Mouse (Mus musculus) urinary bladder, postnatal 14 days (tissue): ENCODE data around the gene Baz2b.

Source experiments
- DNase-seq: peaks from one replicate; pipeline ENCODE4 v3.0.0; 2021; ENCODE audit warnings: low spot score

Baz2b gene

GRCm38 (mm10) chr2:60050667-60051460 lies 158.8 kb downstream of the Baz2b start:
- no peak for DNase-seq

GRCm38 (mm10) chr2:60049889-60050288 lies 159.8 kb downstream of the Baz2b start:
- no peak for DNase-seq

DNA sequence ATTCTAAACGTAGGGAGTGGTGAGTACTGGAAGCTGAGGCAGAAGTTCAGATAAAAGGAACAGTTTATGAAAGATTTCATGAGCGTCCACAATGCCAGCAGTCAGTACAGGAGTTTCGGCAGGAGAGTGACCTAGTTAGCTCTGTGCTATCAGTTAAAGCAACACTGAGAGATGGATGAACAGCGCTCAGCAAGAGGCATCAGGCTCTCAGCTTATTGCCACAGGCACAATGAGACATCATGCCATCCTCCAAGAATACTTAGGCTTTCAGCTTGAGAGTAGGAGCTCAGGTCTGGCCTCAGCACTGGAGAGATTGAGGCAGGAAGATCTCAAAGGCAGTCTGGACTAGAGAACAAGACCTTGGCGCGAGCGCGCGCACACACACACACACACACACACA lies 160.3 kb downstream of the Baz2b start:
- no peak for DNase-seq

- DNase-seq: no peak
These were observed 163.6 kb downstream of the Baz2b start for GRCm38 (mm10) chr2:60045995-60046394.

DNA sequence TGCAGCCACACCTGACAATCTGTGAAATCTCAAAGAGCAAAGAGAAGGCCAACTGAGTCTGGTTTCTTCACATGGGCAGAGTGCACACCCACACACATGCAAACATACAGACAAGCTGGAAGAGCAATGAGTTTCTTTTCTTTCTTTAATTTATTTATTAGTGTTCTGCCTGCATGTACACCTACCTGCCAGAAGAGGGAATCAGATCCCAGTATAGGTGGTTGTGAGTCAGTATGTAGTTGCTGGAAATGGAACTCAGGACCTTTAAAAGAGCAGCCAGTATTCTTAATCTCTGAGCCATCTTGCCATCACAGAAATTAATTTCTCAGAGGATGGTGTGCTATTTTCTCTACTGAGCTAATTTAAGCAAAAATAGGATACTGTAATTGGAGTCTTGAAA lies 164.7 kb downstream of the Baz2b start:
- no peak for DNase-seq

DNA sequence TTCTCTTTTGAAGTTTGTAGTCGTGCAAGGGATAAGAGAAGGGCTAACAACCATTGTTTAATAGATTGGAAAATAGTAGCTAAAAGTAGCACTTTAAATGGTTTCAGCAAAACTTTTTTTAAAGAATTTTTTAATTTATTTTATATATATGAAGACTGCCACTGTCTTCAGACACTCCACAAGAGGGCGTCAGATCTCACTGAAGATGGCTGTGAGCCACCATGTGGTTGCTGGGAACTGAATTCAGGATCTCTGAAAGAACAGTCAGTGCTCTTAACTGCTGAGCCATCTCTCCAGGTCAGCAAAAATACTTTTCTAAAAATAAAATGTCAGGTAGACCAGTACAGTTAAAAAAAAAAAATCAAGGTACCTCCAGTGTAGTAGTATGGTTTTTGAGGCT lies 165.1 kb downstream of the Baz2b start:
- DNase-seq: no peak

DNA sequence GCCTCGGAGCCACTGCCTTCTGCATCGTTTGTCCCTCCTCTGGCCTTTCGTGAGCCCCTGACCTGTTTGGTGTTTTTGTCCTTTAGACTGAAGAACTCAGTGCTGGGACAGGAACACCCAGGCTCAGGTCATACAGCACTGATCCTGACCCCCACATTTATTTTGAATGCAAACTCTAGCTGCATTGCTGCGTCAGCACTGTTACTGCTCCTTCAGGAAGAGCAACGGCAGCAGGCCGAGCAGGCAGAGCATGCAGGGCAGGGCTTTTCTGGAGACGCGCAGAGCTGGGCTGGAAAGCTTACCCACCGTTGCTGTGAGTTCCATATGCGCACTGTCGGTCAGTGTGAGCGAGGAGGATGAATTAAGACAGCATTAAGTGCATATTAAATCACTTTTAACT lies 166.9 kb downstream of the Baz2b start:
- DNase-seq: no peak

DNA sequence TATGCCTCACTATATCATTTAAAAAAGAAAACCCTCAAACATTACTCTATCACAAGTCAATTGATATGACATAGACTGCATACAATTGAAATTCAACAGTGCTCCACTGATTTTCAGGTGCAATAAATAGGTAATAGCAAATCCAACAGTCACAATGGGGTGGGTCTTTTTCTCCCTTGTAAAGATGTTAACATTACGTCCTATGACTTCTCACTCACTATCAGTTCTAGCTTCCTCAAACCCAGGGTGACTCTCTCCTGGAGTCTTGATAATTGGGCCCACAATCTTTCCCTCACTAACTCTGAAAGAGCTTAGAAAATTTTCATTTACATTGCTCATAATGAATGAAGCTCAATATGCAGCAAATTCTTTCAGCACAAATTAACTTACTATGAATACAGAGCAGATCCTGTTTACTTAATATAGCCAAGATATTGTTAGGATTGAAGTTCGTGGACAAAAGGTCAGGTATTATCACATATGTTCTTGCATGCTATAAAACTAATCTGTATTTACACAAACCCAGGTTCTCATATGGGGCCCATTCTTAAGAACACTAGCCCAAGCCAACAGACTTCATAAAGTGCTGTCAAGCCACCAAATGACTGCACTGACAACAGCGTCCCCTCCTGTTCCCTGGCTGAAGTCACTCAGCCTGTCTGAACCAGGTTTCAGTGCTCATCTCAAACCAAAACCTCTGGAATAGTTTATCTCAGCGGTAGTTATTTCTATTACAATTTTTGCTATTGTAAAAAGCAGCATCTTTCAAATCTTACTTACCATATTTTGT lies 168.0 kb downstream of the Baz2b start:
- no peak for DNase-seq

DNA sequence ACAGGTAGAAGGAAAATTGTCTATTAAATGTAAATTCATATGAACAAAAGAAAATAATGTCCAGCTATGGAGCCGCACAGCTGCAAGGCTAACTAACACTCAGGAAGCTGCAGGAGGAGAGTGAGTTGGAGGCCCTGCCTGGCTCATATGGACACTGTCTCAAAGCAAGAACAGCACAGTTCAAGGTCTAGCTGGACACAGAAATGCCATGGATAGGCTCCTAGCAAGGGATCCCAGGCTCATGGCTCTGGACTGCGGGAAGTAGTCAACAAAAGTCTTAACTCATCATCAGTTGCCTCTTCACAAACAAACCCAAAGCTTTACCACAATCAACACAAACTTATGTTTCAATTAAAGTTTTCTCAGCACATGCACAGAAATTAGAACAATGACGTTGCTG lies 169.5 kb downstream of the Baz2b start:
- DNase-seq: no peak

DNA sequence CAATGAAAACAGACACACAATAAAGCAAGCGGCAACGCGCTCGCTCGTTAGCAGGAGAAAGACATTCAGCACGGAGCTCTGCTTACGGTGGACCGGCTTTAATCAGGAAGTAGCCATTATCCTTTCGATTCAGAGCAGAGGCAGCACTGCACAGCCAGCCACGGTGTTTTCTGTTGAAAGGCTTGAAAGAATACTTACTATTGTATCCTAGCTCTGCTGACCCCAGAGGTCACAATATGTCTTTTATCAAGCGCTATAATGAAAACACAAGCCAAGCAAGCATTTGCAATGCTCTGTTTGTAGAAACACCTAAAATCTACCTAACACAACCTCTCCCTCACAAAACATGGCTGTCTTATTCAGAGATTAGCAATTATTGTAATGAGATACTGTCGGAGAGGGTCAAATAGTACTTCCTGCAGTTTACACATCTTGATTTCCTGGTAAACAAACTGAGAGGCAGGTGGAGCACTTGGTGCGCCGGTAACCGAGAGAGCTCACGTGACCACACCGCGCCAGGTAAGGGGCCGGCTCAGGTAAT lies 172.6 kb downstream of the Baz2b start:
- peak; percentile 34 for DNase-seq

GRCm38 (mm10) chr2:60036361-60036760 lies 173.3 kb downstream of the Baz2b start:
- no peak for DNase-seq

GRCm38 (mm10) chr2:60030991-60031390 lies 178.6 kb downstream of the Baz2b start:
- DNase-seq: no peak

- no peak for DNase-seq
These were observed 180.6 kb downstream of the Baz2b start for GRCm38 (mm10) chr2:60029020-60029419.

GRCm38 (mm10) chr2:60027166-60027565 lies 182.5 kb downstream of the Baz2b start:
- DNase-seq: no peak

- DNase-seq: no peak
These were observed 183.1 kb downstream of the Baz2b start for GRCm38 (mm10) chr2:60026554-60026953.

GRCm38 (mm10) chr2:60023777-60024176 lies 185.9 kb downstream of the Baz2b start:
- DNase-seq: no peak

DNA sequence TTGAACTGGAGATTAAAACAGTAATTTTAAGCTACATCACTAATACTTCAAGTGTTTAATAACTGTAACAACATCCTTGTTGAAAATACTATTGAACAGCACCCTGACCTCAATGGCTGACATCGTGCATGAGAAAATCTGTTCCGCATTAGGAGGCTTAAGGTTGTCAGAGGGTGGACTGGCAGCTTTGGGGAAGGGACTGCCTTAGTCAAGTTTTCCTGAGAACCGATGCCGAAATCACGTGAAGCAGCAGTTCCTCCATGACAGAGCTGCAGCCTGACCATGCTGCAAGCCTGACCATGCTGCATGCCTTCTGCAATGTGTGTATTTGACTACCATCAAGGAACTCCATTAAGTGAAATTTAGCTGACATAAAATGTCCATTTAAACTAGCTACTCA lies 188.1 kb downstream of the Baz2b start:
- DNase-seq: no peak

DNA sequence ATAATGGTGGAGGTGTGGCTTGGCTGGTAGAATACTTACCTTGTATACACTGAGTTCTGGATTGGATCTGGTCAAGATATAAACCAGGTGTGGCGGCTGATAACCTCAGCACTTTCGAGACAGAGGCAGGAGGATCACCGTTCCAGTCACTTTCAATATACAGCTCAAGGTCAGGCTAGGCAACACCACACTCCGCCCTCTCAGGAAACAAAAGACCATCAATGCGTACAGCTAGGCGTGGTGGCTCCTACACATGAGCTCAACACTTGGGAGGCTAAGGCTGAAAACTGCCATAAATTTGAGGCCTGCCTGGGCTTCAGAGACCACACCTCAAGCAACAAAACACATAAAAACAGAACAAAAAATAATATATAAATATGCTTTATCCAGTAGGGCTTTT lies 188.5 kb downstream of the Baz2b start:
- DNase-seq: no peak

- no peak for DNase-seq
These were observed 189.9 kb downstream of the Baz2b start for GRCm38 (mm10) chr2:60019546-60020250.

DNA sequence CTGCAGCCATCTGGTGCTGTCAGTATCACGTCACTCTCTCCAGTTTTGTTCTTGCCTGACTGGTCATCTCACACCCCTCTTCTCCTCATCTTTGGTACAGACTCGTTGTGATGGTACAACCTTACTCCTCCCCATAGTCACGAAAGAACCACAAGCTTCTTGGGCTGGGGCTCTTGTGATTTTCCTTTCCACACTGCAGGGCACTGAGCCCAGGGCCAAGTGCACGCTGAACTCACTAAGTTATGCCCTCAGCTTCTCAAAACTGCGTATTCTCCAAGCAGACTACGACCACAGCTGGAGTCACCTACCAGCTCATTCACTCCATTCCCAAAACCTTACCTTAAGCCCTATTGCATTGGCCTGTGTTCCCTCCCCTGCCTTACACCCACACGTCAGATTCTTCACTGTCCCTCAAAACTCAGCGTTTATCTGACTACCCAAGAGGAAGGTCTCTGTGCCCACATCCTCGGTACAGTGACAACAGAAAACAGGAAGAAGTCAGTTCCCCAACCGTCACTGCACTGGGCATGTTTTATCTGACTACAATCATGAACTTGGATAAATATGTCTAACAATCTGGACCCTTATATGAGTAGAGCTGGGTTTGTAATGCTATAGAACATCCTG lies 190.7 kb downstream of the Baz2b start:
- no peak for DNase-seq

- no peak for DNase-seq
These were observed 198.1 kb downstream of the Baz2b start for GRCm38 (mm10) chr2:60011526-60011925.

DNA sequence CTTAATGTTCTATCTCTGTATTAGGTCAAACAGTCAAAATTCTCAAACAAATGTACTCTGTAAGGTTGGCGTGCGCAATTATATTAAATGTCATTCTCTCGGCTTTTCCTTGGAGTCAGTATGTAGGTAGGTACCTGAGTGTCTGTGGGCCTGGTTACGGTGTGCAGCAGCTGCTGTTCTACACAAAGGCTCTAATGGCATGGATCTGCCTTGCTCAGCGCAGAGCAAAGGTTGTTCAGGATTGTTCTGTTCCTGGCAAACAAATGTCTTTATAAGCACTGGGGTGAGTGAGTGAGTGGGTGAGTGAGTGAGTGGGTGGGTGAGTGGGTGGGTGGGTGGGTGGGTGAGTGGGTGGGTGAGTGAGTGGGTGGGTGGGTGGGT lies 206.0 kb downstream of the Baz2b start:
- DNase-seq: no peak
